Mouse (Mus musculus): Measurements from ENCODE around the gene Ppp1r1b.
"Not testable (repeated sequence)": the region's sequence is repeated elsewhere in the genome, so short reads cannot be mapped to it uniquely, and the experiment has no call there.

Gene Ppp1r1b

DNA sequence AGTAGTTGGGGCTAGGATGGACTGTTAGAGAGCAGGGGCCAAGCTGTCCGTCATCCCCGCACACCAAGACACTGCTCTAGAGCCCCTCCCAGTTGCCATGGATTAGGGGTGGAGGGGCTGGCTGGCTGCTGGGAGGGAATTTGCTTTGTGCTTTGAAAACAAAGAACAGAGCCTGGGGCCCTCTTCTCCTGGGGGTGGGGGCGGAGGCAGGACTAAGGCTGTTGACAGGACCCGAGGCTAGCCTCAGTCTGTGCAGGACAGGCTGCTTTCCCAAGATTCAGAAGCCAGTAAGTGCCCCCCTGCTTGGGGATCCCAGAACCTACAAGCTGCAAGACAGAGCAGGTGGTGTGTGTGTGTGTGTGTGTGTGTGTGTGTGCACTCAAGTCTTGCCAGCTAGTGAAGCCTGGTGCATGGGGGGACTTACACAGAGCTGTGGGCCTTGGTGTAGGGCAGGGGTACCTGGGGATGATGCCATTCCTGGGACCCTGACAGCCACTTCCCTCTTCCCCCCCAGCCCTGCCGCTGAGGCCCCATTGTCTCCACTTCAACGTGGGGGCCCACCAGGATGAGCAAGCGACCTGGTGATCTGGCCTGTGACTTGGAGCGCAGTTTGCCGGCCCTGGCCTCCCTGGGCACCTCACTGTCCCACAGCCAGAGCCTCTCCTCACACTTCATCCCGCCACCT is 23.5 kb downstream of the Ppp1r1b start:
- DNase-seq (ENCODE audit: low spot score in 2 of 2) = no peak

DNA sequence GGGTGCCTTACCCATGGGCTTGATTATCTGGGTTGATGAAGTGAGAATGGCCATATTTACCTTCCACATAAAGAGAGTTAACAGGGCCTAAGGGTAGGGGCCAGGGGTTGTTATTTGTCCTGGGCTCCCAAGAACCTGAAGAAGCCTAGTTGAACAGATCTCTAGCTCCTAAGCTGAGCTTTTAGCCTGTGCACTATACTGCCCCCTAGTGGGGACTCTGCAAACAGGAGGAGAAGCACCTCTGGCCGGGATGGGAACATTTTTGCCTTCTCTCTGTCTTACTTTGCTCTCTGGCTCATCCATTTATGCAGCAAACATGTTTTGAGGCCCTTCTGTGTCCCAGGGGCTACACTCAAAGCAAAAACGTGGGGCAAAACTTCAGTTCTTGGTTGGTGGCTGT is 24.2 kb downstream of the Ppp1r1b start:
- peak; percentile 61 to 86 for DNase-seq (ENCODE audit: low spot score in 2 of 2)

DNA sequence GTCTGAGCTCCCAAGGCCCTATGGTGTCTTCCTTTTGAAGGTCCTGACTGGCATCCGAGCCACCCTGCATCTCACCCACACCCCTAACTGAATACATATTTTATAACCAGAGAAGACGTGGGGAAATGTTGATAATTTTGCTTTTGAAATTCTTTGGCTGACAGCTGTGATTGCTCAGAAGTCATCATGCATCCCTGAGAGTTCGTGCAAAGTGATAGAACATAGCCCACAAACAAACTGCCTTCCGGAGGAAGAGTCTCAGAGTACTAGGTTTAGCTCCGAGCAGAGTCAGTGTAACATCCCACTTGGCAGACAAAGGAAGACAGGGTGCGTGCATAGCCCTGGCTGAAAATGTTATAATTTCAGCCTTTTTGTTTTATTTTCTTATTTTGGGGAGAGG is 25.0 kb downstream of the Ppp1r1b start:
- DNase-seq (ENCODE audit: low spot score in 2 of 2) = no peak

GRCm38 (mm10) chr11:98374266-98374665 is 26.1 kb downstream of the Ppp1r1b start:
- DNase-seq (ENCODE audit: low spot score in 2 of 2) = no peak

DNA sequence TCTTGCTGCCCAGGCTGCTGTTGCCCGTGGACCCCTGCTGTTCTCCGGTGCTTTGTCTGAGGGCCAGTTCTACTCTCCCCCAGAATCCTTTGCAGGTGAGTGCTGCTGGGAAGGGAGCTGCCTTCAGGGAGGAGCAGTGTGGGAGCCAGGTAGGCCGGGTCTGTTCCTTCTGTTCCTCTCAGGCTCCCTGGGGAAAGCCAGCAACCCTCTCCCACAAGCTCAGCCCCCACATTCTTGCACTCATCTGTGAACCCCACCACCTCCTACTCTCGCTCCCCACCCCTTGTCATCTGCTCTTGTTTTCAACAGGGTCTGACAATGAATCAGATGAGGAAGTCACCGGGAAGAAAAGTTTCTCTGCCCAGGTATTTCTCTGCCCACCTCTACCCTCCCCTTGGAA is 28.6 kb downstream of the Ppp1r1b start:
- DNase-seq (ENCODE audit: low spot score in 2 of 2) = no peak

- no peak for DNase-seq (ENCODE audit: low spot score in 2 of 2)
These were observed 29.6 kb downstream of the Ppp1r1b start for GRCm38 (mm10) chr11:98377787-98378186.

DNA sequence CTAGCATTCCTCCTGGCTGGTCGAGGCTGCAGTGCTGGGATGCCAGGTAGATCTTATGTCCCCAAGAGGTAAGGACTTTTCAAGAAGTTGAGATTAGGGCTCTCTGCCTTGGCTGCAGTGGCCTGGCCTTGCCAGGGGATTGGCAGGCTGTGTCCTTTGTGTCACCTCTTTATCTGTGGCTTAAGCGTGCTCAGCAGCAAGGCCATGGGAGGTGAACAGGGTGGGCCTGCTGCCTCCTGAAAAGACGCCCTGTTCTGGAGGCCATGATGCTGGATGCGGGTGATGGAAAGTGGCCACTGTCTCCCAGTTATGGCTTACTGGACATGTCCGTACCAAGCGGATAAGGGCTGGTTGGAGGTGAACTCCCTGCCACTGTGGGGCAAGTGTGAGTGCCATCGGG is 31.2 kb downstream of the Ppp1r1b start:
- no peak for DNase-seq (ENCODE audit: low spot score in 2 of 2)

DNA sequence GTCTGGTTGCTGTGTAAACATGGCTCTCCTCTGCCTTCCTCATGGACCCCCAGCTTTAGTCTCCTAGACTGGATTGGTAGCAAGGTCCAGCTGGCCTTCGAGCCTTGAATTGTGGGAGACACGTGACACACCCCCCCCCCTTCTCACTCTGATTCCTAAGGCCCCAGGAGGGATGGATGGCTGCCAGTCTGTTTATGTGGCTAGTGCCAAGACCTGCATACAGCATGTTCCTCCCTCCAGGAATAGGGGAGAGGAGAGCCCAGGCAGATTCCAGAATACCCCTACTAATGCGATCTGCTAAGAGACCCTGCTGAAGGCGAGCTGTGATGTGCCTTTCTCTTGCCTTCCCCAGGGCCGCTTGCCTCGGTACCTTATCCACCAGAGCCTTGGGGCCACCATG is 31.9 kb downstream of the Ppp1r1b start:
- DNase-seq (ENCODE audit: low spot score in 2 of 2) = no peak

DNA sequence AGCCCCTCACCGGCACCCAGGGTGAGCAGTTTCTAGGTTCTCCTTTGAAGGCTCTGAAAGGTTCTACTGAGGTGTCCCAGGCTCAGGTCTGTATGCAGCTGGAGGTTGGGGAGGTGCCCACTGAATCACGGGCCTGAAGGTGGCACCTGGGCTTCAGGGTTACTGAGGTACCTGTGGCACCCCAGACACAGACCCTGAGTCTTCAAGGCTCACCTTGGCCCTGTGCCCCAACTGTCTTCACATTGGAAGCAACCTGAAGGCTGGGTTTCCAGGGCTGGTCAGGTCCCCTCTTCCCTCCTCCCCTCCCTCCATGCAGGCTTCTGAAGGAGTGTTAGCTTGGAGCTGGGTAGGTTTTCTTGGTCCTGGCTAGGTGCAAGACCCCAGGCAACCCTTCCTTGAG is 33.4 kb downstream of the Ppp1r1b start:
- no peak for DNase-seq (ENCODE audit: low spot score in 2 of 2)

DNA sequence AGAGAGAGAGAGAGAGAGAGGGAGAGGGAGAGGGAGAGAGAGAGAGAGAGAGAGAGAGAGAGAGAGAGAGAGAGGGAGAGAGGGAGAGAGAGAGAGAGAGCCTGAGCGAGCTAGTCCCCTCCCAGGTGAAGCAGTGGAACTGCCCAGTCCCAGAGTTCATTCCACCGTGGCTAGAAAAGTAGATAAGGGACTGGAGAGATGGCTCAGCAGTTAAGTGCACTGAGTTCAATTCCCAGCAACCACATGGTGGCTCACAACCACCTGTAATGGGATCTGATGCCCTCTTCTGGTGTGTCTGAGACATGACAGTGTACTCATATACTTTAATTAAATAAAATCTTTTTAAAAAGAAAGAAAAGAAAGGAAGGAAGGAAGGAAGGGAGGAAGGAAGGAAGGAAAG is 34.2 kb downstream of the Ppp1r1b start:
- DNase-seq (ENCODE audit: low spot score in 2 of 2) = not testable (repeated sequence)

GRCm38 (mm10) chr11:98383261-98384030 is 35.2 kb downstream of the Ppp1r1b start, which contains the start of gene Tcap:
Gene Tcap (plus strand): TSS chr11:98383811.
- no peak for DNase-seq (ENCODE audit: low spot score in 2 of 2)

DNA sequence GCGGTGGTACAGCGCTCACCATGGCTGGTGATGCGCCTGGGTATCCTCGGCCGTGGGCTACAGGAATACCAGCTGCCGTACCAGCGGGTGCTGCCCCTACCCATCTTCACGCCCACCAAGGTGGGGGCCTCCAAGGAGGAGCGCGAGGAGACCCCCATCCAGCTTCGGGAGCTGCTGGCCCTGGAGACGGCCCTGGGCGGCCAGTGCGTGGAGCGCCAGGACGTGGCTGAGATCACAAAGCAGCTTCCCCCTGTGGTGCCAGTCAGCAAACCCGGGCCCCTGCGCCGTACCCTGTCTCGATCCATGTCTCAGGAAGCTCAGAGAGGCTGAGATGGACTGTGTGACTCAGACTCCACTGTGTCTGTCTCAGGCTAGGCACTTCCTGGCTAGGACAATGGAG is 36.0 kb downstream of the Ppp1r1b start:
- no peak for DNase-seq (ENCODE audit: low spot score in 2 of 2)

GRCm38 (mm10) chr11:98384721-98385637 is 36.8 kb downstream of the Ppp1r1b start:
- no peak for DNase-seq (ENCODE audit: low spot score in 2 of 2)

GRCm38 (mm10) chr11:98385638-98386585 is 37.7 kb downstream of the Ppp1r1b start, which contains the start of gene Pnmt:
Gene Pnmt (plus strand): TSS chr11:98386450.
- DNase-seq (ENCODE audit: low spot score in 2 of 2) = no peak

DNA sequence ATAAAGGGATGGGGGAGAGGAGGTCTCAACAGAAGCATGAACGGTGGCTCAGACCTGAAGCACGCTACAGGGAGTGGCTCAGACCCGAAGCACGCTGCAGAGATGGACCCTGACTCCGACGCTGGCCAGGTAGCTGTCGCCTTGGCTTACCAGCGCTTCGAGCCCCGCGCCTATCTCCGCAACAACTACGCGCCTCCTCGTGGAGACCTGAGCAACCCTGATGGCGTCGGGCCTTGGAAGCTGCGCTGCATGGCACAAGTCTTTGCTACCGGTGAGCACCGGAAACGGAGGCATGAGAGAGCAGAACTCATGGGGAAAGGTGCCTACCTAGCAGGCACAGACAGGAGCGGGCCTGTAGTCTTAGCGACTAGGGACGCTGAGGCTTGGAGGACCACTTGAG is 38.4 kb downstream of the Ppp1r1b start:
- no peak for DNase-seq (ENCODE audit: low spot score in 2 of 2)

- DNase-seq (ENCODE audit: low spot score in 2 of 2) = no peak
These were observed 38.9 kb downstream of the Ppp1r1b start for GRCm38 (mm10) chr11:98387056-98387577.

DNA sequence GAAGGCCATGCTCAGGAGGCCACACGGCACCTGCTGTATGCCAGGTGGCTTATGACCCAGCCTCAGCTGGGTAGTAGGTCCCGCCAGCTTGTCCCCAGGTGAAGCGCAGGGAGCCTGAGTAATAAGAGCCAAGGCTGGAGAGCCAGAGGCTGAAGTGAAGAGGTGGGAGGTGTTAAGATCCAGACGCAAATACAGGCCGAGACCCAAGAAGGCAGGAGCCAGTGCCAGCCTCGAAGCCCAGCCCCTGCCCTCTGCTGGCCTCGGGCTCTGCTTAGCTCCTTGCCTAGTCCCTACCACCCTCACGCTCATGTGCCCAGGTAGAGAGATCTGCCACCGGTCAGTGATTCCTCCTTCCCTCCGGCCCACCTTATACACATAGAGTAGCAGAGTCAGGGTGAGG is 40.1 kb downstream of the Ppp1r1b start:
- DNase-seq (ENCODE audit: low spot score in 2 of 2) = no peak

DNA sequence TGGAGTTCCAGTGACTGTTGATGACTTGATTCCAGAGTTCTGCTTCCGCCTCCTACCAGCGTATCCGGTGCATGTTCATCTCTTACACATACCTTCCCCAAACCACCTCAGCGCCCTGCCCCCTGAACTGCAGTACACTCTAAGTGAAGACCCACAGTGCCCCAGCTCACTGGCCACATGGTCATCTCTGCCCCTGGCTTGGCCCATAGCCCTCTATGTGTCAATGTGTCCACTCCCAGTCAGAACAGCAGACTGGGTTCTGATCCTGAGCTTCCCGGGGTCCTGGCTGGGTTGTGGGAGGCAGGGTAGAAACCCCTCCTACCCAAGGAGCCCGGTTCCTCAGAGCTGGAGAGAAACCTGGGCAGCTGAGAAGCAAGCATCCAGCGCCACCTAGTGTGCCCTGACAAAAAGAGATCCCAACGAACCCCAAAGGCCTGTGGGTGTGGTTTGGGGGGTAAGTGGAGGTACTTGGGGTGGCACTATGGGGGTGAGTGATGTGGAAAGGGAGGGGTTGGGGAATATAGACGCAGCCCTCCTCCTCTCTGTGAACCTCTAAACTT is 41.1 kb downstream of the Ppp1r1b start:
- peak; percentile 50 to 78 for DNase-seq (ENCODE audit: low spot score in 2 of 2)

GRCm38 (mm10) chr11:98390141-98390540 is 41.9 kb downstream of the Ppp1r1b start:
- DNase-seq (ENCODE audit: low spot score in 2 of 2) = no peak

- no peak for DNase-seq (ENCODE audit: low spot score in 2 of 2)
These were observed 43.8 kb downstream of the Ppp1r1b start for GRCm38 (mm10) chr11:98392034-98392433.
